Mouse (Mus musculus): ENCODE data around the gene Mars.

Gene Mars

GRCm38 (mm10) chr10:127311476-127312355 is at the start of gene Mars:
Mars (minus strand) TSS chr10:127311786.
- DNase-seq (ENCODE audit: low read depth, low spot score), result peak; percentile 95

GRCm38 (mm10) chr10:127360714-127361113 is 49.1 kb upstream of the Mars start:
- DNase-seq (ENCODE audit: low read depth, low spot score), result no peak

GRCm38 (mm10) chr10:127355336-127355735 is 43.8 kb upstream of the Mars start:
- DNase-seq (ENCODE audit: low read depth, low spot score), result no peak

GRCm38 (mm10) chr10:127353909-127354895 is 42.6 kb upstream of the Mars start, which contains the start of gene Inhbe:
Inhbe (minus strand) TSS chr10:127354411.
- no peak for DNase-seq (ENCODE audit: low read depth, low spot score)

GRCm38 (mm10) chr10:127352766-127353165 is 41.2 kb upstream of the Mars start:
- no peak for DNase-seq (ENCODE audit: low read depth, low spot score)

- no peak for DNase-seq (ENCODE audit: low read depth, low spot score)
Measured at GRCm38 (mm10) chr10:127352187-127352586, 40.6 kb upstream of the Mars start.

GRCm38 (mm10) chr10:127351719-127352118 is 40.1 kb upstream of the Mars start:
- no peak for DNase-seq (ENCODE audit: low read depth, low spot score)

GRCm38 (mm10) chr10:127351285-127351595 is 39.7 kb upstream of the Mars start:
- no peak for DNase-seq (ENCODE audit: low read depth, low spot score)

- peak; percentile 82 for DNase-seq (ENCODE audit: low read depth, low spot score)
Measured at GRCm38 (mm10) chr10:127350594-127351284, 39.2 kb upstream of the Mars start.

- no peak for DNase-seq (ENCODE audit: low read depth, low spot score)
Measured at GRCm38 (mm10) chr10:127349810-127350209, 38.2 kb upstream of the Mars start.

GRCm38 (mm10) chr10:127348957-127349356 is 37.4 kb upstream of the Mars start:
- no peak for DNase-seq (ENCODE audit: low read depth, low spot score)

GRCm38 (mm10) chr10:127346173-127346572 is 34.6 kb upstream of the Mars start:
- no peak for DNase-seq (ENCODE audit: low read depth, low spot score)

- no peak for DNase-seq (ENCODE audit: low read depth, low spot score)
Measured at GRCm38 (mm10) chr10:127343029-127343428, 31.4 kb upstream of the Mars start.

GRCm38 (mm10) chr10:127341891-127342639 is 30.5 kb upstream of the Mars start, which contains the start of gene Gli1:
Gli1 (minus strand) TSS chr10:127341974.
- peak; percentile 84 for DNase-seq (ENCODE audit: low read depth, low spot score)

- no peak for DNase-seq (ENCODE audit: low read depth, low spot score)
Measured at GRCm38 (mm10) chr10:127341360-127341690, 29.7 kb upstream of the Mars start.

GRCm38 (mm10) chr10:127340577-127341359 is 29.2 kb upstream of the Mars start:
- DNase-seq (ENCODE audit: low read depth, low spot score), result peak; percentile 18

- peak; percentile 43 for DNase-seq (ENCODE audit: low read depth, low spot score)
Measured at GRCm38 (mm10) chr10:127339683-127340576, 28.3 kb upstream of the Mars start.

GRCm38 (mm10) chr10:127338930-127339682 is 27.5 kb upstream of the Mars start:
- DNase-seq (ENCODE audit: low read depth, low spot score), result peak; percentile 90
